Mouse (Mus musculus) activated CD4-positive, CD25-positive, alpha-beta regulatory T cell, adult 4 months (primary cell): ENCODE results near the gene Vmn1r214. TPM values are rescaled to one million over a fixed set of nuclear protein-coding genes. Genes with fewer than 3 reads are reported as not detected.

Experiments
- ATAC-seq: one replicate; pipeline ENCODE4 v1.8.0; 2017
- polyA plus RNA-seq, 2 experiments: library from polyadenylated mRNA; unstranded; fragments of 100-300 nt; shearing (Covaris generic); gene quantifications; one replicate each; pipeline ENCODE4 v1.2.1; 2017

The Vmn1r214 gene
- under 1 TPM in 1 of 2 experiments, not detected in 1; 0.45 TPM for polyA plus RNA-seq

DNA sequence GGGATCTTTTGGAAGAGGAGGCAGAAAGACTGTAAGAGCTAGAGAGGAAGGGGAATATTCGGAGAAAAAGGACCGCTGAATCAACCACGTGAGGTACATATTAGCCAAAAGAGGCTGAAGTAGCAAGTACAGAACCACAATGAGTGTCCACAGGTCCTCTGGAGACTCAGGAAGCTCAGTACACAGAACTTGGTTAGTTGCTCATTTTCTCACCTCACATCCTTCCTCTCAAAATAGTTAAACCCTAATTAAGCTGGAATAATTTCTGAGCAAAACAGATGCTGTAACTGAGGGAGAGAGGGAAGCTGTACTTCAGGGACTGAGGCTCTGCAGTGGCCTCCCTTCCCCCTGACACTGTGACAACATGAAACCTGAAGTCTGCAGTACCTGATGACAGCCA, at the start of gene Vmn1r214:
Gene Vmn1r214 (plus strand): TSS at position 301 of the 400 bp plus-strand sequence.
- no peak for ATAC-seq

DNA sequence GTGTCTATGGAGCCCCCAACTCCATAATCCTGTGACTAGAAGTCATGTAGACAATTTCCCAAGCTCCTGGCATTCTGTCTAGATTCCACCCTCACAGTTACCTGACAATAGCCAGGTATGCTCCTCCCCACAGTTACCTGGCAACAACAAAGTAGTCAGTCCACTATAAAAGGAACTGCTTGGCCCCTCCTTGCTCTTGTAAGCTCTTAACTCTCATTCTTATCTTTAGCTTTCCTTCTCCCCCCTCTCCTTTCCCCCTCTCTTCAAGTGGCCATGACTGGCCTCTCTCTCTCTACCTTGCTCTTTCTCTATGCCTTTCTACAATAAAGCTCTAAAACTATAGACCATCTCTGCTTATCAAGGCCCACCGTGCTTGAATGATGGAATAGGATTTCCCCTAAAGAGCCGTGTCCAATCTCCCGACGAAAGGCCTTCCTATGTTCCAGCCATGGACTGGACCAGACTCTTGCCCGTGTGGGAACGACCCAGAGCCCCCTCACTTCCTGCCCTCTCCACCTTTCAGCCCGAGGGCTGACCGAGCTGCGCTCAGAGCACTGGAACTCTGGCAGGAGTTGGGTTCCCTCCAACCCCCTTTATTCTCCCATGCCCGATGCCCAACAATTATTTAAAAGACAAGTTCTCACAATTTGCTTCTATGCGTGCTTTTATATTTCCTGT, 39.9 kb upstream of the Vmn1r214 start:
- no peak for ATAC-seq

DNA sequence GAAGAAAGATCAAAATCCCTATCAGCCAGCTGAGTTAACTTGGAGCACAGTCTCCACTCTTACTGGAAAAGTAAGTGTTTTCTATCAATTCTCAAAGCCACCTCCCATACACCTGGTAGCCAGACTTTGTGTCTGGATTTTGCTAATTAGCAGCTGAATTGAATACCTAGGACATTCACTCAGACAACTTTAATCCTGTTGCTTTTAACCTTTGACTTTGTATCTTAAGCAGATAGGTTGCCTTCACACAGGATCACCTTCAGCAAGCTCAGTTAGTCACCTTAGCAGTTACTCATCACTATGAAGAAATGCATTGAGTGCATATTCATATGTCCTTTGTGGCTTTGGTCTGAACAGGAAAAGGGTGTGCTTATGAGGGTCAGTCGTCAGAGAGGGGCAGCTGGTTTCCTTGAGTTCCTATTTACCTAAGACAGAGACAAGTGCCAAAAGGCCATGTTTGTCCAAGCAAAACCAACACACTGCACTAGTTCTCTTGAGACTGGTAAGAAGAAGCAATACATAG, 38.0 kb upstream of the Vmn1r214 start:
- no peak for ATAC-seq

DNA sequence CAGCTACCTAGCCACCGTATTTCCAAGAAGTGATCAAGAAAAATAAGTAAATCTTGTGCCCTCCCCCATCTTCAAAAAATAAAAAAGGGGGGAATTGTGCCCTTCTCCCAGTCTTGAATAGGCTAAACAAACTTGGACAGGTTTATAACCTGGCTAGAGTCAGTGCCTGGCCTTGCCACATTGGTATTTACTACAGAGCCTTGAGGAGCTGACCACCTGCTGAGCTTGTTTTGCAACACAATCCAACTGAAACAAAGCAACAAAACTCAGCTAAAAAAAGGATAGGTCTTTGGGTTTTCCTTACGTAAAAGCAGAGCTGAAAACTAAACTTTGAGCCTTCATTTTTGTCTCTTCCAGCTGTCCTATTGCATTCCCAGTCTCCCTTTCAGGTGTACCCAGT, 37.5 kb upstream of the Vmn1r214 start:
- ATAC-seq, result no peak

DNA sequence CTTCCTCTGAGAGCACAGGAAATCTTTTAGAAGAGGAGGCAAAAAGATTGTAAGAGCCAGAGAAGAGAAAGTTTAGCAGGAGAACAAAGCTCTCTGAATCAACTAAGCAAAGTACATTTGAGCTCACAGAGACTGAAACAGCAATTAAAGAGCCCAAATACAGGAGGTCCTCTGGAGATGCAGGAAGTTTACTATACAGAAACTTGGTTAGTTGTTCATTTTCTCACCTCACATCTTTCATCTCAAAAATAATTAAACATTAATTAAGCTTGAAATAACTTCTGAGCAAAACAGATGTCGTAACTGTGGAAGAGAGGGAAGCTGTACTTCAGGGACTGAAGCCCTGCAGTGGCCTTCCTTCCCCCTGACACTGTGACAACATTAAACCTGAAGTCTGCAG, 22.9 kb upstream of the Vmn1r214 start, which contains the start of gene Vmn1r213:
Gene Vmn1r213 (plus strand): TSS at position 301 of the 400 bp plus-strand sequence.
- ATAC-seq, result no peak

DNA sequence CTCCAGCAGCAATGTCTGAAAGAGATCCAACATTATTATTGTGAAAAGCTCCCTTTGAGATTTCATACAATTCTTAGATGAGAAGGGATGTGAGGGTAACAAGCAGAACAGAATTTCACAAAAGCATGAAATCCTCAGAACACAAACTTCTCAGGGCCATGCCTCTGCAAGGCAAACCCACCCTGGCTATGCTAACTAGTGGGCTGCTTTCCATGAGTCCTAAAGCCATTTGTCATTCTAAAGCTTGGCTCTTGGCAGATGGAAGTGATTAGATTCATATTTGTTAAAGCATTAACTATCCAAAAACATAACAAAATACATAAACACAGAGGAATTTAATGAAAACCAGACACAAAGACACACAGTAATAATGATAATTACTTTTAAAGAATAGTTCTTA, 12.1 kb upstream of the Vmn1r214 start:
- no peak for ATAC-seq

DNA sequence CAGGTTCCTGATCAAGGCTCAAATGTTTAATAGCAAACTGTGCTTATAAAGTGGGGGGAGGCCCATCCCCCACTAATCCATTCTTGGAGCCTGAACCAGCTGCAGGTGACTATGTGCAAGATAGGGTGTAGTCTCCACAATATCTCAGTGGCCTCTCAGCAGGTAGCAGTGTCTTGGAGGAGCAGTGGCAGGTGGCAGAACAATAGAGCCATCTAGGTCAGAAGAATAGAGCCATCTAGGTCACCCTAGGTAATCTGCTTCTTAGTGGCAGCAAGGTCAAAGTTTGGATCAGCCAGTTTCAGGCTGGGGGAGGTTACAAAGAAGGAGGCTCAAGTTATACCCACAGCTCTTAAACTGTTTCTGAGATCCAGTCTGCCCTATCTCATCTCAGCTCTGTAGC, 5.4 kb upstream of the Vmn1r214 start:
- no peak for ATAC-seq

DNA sequence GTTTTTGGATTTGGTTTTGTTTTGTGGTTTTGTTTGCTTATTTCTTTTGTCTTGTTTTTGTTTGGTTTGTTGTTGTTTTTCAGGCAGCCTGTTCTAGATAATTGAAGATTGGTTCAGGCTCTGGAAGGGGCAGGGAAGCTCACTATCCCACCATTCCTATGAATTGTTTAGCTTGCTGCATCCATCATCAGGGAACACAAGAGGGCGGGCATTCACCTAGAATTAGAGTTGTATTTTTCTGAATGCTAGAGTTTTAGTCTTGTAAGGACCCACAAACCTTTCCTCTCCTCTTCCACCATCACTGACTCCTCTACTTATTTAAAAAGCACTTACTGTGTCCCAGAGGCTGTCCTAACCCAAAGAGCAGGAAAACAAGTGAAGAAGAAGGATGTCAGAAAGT, 27.6 kb downstream of the Vmn1r214 start:
- ATAC-seq, result no peak

DNA sequence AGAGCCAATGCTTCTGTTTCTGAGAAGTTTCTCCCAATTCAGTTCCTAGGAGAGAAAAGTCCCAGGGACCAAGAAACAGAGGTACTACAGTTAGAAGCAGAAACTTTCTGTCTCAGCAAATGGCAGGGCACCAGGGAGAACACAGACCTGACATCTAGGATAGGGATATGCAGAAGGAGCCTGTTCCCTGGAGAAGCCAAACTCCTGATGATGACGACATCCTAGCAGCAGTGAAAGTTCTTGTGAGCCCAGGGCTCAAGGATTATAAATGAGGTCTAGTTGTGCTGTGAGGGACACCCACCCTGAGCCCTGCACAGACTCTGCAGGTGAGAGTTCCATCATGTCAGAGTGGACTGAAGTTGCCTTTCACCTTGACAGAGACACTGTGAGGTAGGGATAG, 37.5 kb downstream of the Vmn1r214 start, which contains the start of gene Vmn1r215:
Gene Vmn1r215 (plus strand): TSS at position 301 of the 400 bp plus-strand sequence.
- ATAC-seq, result no peak

DNA sequence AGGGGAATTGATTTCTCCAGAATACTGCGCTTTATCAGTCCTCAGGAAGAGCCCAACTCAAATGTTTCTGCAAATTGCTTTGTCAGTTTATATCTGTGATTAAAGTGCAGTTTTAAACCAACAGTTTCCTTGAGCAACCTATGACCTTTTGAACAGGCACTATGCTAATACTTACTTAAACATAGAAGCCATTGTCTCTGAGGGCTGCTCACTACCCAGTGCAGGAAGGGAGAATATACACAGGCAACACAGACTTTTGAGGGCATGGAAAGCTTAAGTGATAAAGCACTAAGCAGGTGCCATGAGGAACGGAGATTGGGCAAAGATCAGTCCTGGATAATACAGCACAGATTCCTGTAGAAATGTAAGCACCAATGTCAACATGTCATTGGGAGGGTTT, 39.1 kb downstream of the Vmn1r214 start:
- no peak for ATAC-seq

Other genes with a start within 250 kb of the Vmn1r214 start
- not detected for gene Vmn1r209, start 220.7 kb upstream of the Vmn1r214 start, polyA plus RNA-seq
- not detected for gene Vmn1r210, start 199.1 kb upstream of the Vmn1r214 start, polyA plus RNA-seq
- not detected for gene Vmn1r211, start 172.9 kb upstream of the Vmn1r214 start, polyA plus RNA-seq
- gene Vmn1r212, start 146.2 kb upstream of the Vmn1r214 start, polyA plus RNA-seq, result not detected
- not detected for gene Vmn1r213, start 22.8 kb upstream of the Vmn1r214 start, polyA plus RNA-seq
- not detected for gene Vmn1r215, start 37.6 kb downstream of the Vmn1r214 start, polyA plus RNA-seq
- not detected for gene Vmn1r217, start 87.8 kb downstream of the Vmn1r214 start, polyA plus RNA-seq
- gene Vmn1r218, start 102.7 kb downstream of the Vmn1r214 start, polyA plus RNA-seq, result not detected
- gene Vmn1r219, start 128.9 kb downstream of the Vmn1r214 start, polyA plus RNA-seq, result not detected
- not detected for gene Vmn1r220, start 157.6 kb downstream of the Vmn1r214 start, polyA plus RNA-seq
- not detected for gene Vmn1r221, start 183.7 kb downstream of the Vmn1r214 start, polyA plus RNA-seq
- gene Vmn1r222, start 205.5 kb downstream of the Vmn1r214 start, polyA plus RNA-seq, result not detected
- gene Vmn1r223, start 216.7 kb downstream of the Vmn1r214 start, polyA plus RNA-seq, result not detected